Mouse (Mus musculus) olfactory bulb, adult 2 months (tissue): ENCODE measurements around the gene Thtpa. TPM values are rescaled to one million over a fixed set of nuclear protein-coding genes. Genes with fewer than 3 reads are reported as not detected.

ENCODE experiments used
- H3K27ac ChIP-seq: fragments of 200-500 bp; 2 replicates; pipeline ENCODE4 v1.5.1; 2012; ENCODE audit warnings: low read depth, low read length; ENCODE audit not compliant: insufficient read depth
- H3K4me1 ChIP-seq: fragments of 200-500 bp; 2 replicates; pipeline ENCODE4 v1.6.1; 2012; ENCODE audit warnings: low read length; ENCODE audit not compliant: control insufficient read depth, insufficient read depth
- H3K4me3 ChIP-seq: fragments of 200-500 bp; 2 replicates; pipeline ENCODE4 v1.5.1; 2012; ENCODE audit warnings: mild to moderate bottlenecking, low read depth, low read length, moderate library complexity; ENCODE audit not compliant: insufficient read depth
- CTCF ChIP-seq: fragments of 200-500 bp; IDR thresholded peaks from 2 replicates; pipeline ENCODE4 v1.5.1; 2012; ENCODE audit warnings: low read depth, mild to moderate bottlenecking, low read length, moderate library complexity; ENCODE audit not compliant: insufficient read depth
- POLR2A ChIP-seq: fragments of 200-500 bp; IDR thresholded peaks from 2 replicates; pipeline ENCODE4 v1.6.1; 2012; ENCODE audit warnings: mild to moderate bottlenecking, low read depth, low read length, moderate library complexity; ENCODE audit not compliant: insufficient read depth
- WGBS: fragments of 180-500 bp; shearing (Covaris S2); methylation state at CpG from one replicate; pipeline ENCODE4 v1.1.7; 2018; 5-methylcytosine and 5-hydroxymethylcytosine counted together
- polyA plus RNA-seq: library from polyadenylated mRNA; stranded (reverse); fragments of >200 nt; gene quantifications from 2 replicates; pipeline ENCODE4 v1.2.4, GENCODE M21; 2012; ENCODE audit warnings: low replicate concordance; ENCODE audit not compliant: missing spikeins, insufficient read depth, insufficient read length

Gene Thtpa
- polyA plus RNA-seq, 1 experiment = not detected

GRCm38 (mm10) chr14:55086009-55086514 is 8.5 kb upstream of the Thtpa start:
- WGBS = 89% methylated on average over 6 of the region's 6 CpGs
- no peak overlapping the region for H3K4me3 ChIP-seq
- H3K27ac ChIP-seq = peak overlapping the region; percentile 34
- H3K4me1 ChIP-seq = peaks cover 28% of the 10 kb centered on the region
- TF ChIP-seq CTCF (no peak), POLR2A (no peak)

- 27% methylated on average over 13 of the region's 13 CpGs for WGBS
- H3K27ac ChIP-seq = peak overlapping the region; percentile 76
- peak overlapping the region; percentile 23; the same call in 1 of the 2 replicates for H3K4me3 ChIP-seq
- TF ChIP-seq POLR2A (no peak), CTCF (no peak)
- peaks cover 29% of the 10 kb centered on the region for H3K4me1 ChIP-seq
Observed at GRCm38 (mm10) chr14:55089199-55089947, 5.2 kb upstream of the Thtpa start.

DNA sequence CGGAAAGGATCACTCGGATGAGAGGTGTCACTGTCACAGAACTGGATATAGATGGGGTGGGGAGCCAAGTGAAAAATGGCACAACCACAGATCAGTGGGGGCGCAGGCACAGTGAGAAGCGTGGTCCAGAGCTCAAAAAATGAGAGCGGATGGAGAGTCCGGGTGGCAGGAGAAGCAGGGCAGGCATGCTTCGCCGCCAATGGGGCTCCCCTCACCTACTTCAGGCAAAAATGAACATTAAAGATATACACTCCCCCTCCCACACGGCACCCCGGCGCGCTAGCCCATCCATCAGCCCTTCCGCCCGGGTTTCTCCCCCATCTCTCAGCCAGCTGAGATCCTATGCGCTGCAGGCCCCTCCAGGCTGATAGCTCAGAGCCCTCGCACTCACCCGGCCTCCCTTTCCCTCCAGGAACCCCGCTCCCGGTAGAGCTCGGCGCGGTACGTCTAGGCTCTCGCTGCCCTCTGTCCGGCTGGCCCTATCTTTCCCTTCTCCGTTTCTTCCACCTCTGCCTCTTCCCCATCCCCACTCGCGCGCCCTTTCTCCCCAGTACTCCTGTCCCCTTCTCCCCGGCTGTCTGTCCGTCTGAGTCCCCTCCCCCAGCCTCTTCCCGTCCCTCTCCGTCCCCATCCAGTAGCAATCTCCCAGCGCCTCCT is 3.2 kb upstream of the Thtpa start:
- Histone ChIP-seq H3K4me1 (peaks cover 25% of the 10 kb centered on the region), H3K27ac (peak overlapping the region; percentile 93), H3K4me3 (peak overlapping the region; percentile 86)
- TF ChIP-seq CTCF (no peak), POLR2A (no peak)
- WGBS = 3% methylated on average over 34 of the region's 34 CpGs

GRCm38 (mm10) chr14:55092011-55092577 is 2.5 kb upstream of the Thtpa start, which contains the start of gene Zfhx2:
Zfhx2 (minus strand) TSS chr14:55092324.
- under 1% methylated on average over 34 of the region's 34 CpGs for WGBS
- peaks cover 28% of the 10 kb centered on the region for H3K4me1 ChIP-seq
- peak within 1 kb of the TSS; percentile 93 for H3K27ac ChIP-seq
- H3K4me3 ChIP-seq = peak within 1 kb of the TSS; percentile 86
- TF ChIP-seq CTCF = no peak
- 0 out of 2 replicates have a peak, but pooled peaks have one; percentile 28 for TF ChIP-seq POLR2A

- no peak overlapping the region for H3K27ac ChIP-seq
- TF ChIP-seq CTCF (no peak), POLR2A (no peak)
- H3K4me1 ChIP-seq = peaks cover 27% of the 10 kb centered on the region
- H3K4me3 ChIP-seq = no peak overlapping the region
- WGBS = 48% methylated on average over 6 of the region's 6 CpGs
Observed at GRCm38 (mm10) chr14:55093927-55094326, 657 bp upstream of the Thtpa start.

DNA sequence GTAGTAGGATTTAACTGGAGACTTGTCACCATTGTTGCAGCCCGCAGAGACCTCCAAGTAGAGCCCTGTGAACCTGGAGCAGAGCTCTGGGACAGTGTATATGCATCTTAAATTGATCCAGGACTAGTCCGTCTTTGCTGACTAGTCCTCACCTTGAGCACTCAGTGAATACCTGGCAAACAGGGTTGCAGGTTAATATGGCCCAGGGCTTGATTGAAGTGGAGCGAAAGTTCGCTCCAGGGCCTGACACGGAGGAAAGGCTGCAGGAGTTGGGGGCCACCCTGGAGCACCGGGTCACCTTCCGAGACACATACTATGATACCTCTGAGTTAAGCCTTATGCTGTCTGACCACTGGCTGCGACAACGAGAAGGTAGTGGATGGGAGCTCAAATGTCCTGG is 679 bp downstream of the Thtpa start:
- 54% methylated on average over 9 of the region's 9 CpGs for WGBS
- H3K4me1 ChIP-seq = peaks cover 21% of the 10 kb centered on the region
- H3K4me3 ChIP-seq = peak overlapping the region; percentile 84
- TF ChIP-seq CTCF (no peak), POLR2A (no peak)
- H3K27ac ChIP-seq = peak overlapping the region; percentile 97; the same call in 1 of the 2 replicates

DNA sequence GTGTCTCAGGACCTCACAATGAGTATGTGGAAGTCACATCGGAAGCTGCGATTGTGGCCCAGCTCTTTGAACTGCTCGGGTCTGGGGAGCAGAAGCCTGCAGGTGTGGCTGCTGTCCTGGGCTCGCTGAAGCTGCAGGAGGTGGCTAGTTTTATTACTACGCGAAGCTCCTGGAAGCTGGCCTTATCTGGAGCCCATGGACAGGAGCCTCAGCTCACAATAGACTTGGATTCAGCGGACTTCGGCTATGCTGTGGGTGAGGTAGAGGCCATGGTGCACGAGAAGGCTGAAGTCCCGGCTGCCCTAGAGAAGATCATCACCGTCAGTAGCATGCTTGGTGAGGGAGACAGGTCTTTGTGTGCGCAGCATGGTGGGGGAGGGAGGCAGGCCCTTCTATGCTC is 1.1 kb downstream of the Thtpa start:
- peak overlapping the region; percentile 84 for H3K4me3 ChIP-seq
- peaks cover 21% of the 10 kb centered on the region for H3K4me1 ChIP-seq
- H3K27ac ChIP-seq = no peak overlapping the region
- WGBS = 65% methylated on average over 12 of the region's 12 CpGs
- no peak for TF ChIP-seq CTCF
- no peak for TF ChIP-seq POLR2A

DNA sequence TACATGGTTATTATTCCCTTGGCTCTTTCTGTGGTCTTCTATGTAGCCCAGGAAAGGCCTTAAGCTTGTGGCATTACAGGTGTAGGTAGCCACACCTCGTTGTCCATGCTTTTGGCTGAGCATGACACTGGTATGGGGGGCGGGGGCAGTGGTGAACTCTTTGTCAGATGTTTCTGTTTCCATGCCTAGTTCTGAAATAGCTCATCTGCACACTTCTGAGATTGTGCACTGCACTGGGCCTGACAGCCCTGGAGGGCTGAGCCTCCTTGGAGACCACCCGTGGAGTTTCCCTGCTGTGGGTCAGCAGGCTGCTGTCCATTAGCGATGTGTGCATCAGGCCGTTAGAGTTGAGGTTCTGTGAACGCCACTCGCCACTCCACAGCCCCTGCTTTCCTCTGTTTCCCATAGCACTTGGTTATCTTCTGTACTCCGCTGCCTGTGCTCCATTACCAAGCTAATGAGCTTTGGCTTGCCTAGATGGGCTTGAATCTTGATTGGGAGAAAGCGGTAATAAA is 2.0 kb downstream of the Thtpa start:
- Histone ChIP-seq H3K4me3 (no peak overlapping the region), H3K27ac (no peak overlapping the region), H3K4me1 (peaks cover 17% of the 10 kb centered on the region)
- WGBS = 50% methylated on average over 9 of the region's 9 CpGs
- no peak for TF ChIP-seq POLR2A
- no peak for TF ChIP-seq CTCF

- no peak overlapping the region for H3K27ac ChIP-seq
- WGBS = 63% methylated on average over 10 of the region's 10 CpGs
- H3K4me3 ChIP-seq = no peak overlapping the region
- TF ChIP-seq CTCF (no peak), POLR2A (no peak)
- peaks cover 17% of the 10 kb centered on the region for H3K4me1 ChIP-seq
Observed at GRCm38 (mm10) chr14:55097646-55098045, 3.1 kb downstream of the Thtpa start.
